9 mouse cellular contexts compared by ENCODE assay signal in genomic region chr6:29234272-29234671, GRCm38 (mm10). TPM values are rescaled to one million over a fixed set of nuclear protein-coding genes. Genes with fewer than 3 reads are reported as not detected.
DNase-seq lines count a peak whose midpoint lies in the region; ATAC-seq and TF ChIP-seq lines count a peak whose summit lies in the region.
"Had no signal": no experiment of that assay in that cellular context is flagged by ENCODE, and none has a peak within 500 bp of the region (broad histone marks: within the 10 kb centered on the region; RNA-seq: fewer than 3 reads in every experiment).

No protein-coding gene starts in this region.

- H3K27ac ChIP-seq in embryonic facial prominence, embryonic 12.5 days, result no peak overlapping the region

- no peak overlapping the region for H3K4me3 ChIP-seq in G1E (ENCODE audit: low read depth, low read length)
- no peak overlapping the region for H3K4me3 ChIP-seq in embryonic facial prominence, embryonic 12.5 days
- H3K4me3 ChIP-seq: megakaryocyte, embryonic 14.5 days had no signal

- H3K4me2 ChIP-seq in embryonic facial prominence, embryonic 12.5 days (replicated peaks), result no peak overlapping the region

- DNase-seq in kidney, postnatal 10 days, result peak; percentile 24
- DNase-seq in kidney, adult 8-10 months, result no peak
- no peak for DNase-seq in G1E (ENCODE audit: low spot score)
- peak; percentile 47 for DNase-seq in retina, postnatal 1 day
- DNase-seq in spleen, adult 18-20 months, result no peak
- no peak for DNase-seq in gastrocnemius, adult 8-10 months (ENCODE audit: low spot score in 2 of 2)
- DNase-seq in layer of hippocampus, adult 9-11 months, result no peak

- 45% methylated on average over 8 of the region's 8 CpGs for WGBS in embryonic facial prominence, embryonic 12.5 days

- peak; percentile 54; the same call in 1 of the 2 replicates for TF ChIP-seq CTCF in G1E (IDR thresholded peaks at IDR 0.05; ENCODE audit: low read depth, low read length)

- ATAC-seq in G1E (ENCODE audit: extremely low read depth, insufficient number of reproducible peaks, low FRiP score, poor library complexity, severe bottlenecking), result no peak
- ATAC-seq in embryonic facial prominence, embryonic 12.5 days (ENCODE audit: insufficient number of reproducible peaks, insufficient read depth, low FRiP score, low TSS enrichment), result peak; percentile 29; the same call in 1 of the 2 replicates

- no peaks in the 10 kb centered on the region for H3K36me3 ChIP-seq in G1E (replicated peaks)
- H3K36me3 ChIP-seq in embryonic facial prominence, embryonic 12.5 days, result no peaks in the 10 kb centered on the region

- no peaks in the 10 kb centered on the region for H3K9me3 ChIP-seq in G1E (replicated peaks)
- H3K9me3 ChIP-seq in embryonic facial prominence, embryonic 12.5 days, result no peaks in the 10 kb centered on the region

- H3K9ac ChIP-seq in embryonic facial prominence, embryonic 12.5 days, result no peak overlapping the region

- H3K27me3 ChIP-seq in G1E (ENCODE audit: insufficient read depth, low read length), result peaks cover 38% of the 10 kb centered on the region
- no peaks in the 10 kb centered on the region for H3K27me3 ChIP-seq in embryonic facial prominence, embryonic 12.5 days

- H3K4me1 ChIP-seq in G1E (ENCODE audit: insufficient read depth, low read depth, low read length), result peaks cover 6% of the 10 kb centered on the region
- H3K4me1 ChIP-seq in embryonic facial prominence, embryonic 12.5 days, result no peaks in the 10 kb centered on the region

RNA-seq across cellular contexts. Expression of gene Impdh1, which starts 18.1 kb away (rescaled TPM):
- total RNA-seq in G1E (2014; fragmentation: Nextera tagmentation), result 2.6 and 2.9 TPM in 2 replicates
- 7.2 and 9.2 TPM in 2 replicates for total RNA-seq in G1E (2017)
- polyA plus RNA-seq in G1E (2012), result 40.6 and 55.1 TPM in 2 replicates
- polyA plus RNA-seq in embryonic facial prominence, embryonic 12.5 days (2016; fragmentation: Nextera tagmentation; extraction: Ambion mirVana), result 34.6 and 38.1 TPM in 2 replicates
- total RNA-seq in gastrocnemius, adult 8-10 months (2022), result 10 to 100 TPM in 3 of 4 experiments, 1 to 10 TPM in 1; 9.7 to 13.5 (median 10.9) TPM

RNA-seq across cellular contexts. Expression of gene Hilpda, which starts 38.0 kb away (rescaled TPM):
- 7.8 and 16.3 TPM in 2 replicates for total RNA-seq in G1E (2014; fragmentation: Nextera tagmentation)
- 31.1 and 34.4 TPM in 2 replicates for total RNA-seq in G1E (2017)
- 36.0 and 43.0 TPM in 2 replicates for polyA plus RNA-seq in G1E (2012)
- polyA plus RNA-seq in embryonic facial prominence, embryonic 12.5 days (2016; fragmentation: Nextera tagmentation; extraction: Ambion mirVana), result 36.6 and 40.4 TPM in 2 replicates
- 1 to 10 TPM; 2.8 to 3.9 (median 3.3) TPM for total RNA-seq in gastrocnemius, adult 8-10 months (2022)

RNA-seq across cellular contexts. Expression of gene Fam71f2, which starts 45.1 kb away (rescaled TPM):
- total RNA-seq in G1E (2014; fragmentation: Nextera tagmentation) (1.7 and 4.4 TPM in 2 replicates), G1E (2017) (0.33 and 0.70 TPM in 2 replicates)
- polyA plus RNA-seq in G1E (2012), result not detected in 2 replicates
- 0.27 and 0.39 TPM in 2 replicates for polyA plus RNA-seq in embryonic facial prominence, embryonic 12.5 days (2016; fragmentation: Nextera tagmentation; extraction: Ambion mirVana)
- total RNA-seq in gastrocnemius, adult 8-10 months (2022), result not detected

RNA-seq across cellular contexts. Expression of gene Prrt4, which starts 54.9 kb away (rescaled TPM):
- total RNA-seq in G1E (2014; fragmentation: Nextera tagmentation), result not detected in 2 replicates
- total RNA-seq in G1E (2017), result 0.05 and 0.06 TPM in 2 replicates
- not detected in 2 replicates for polyA plus RNA-seq in G1E (2012)
- 1.5 and 1.8 TPM in 2 replicates for polyA plus RNA-seq in embryonic facial prominence, embryonic 12.5 days (2016; fragmentation: Nextera tagmentation; extraction: Ambion mirVana)
- total RNA-seq in gastrocnemius, adult 8-10 months (2022), result under 1 TPM; 0.46 to 0.70 (median 0.53) TPM

Comparison
In these comparisons a context has a peak if more than half of its experiments do, and no peak if none do; other contexts are left out.
1. DNase-seq: peak in kidney, postnatal 10 days (single experiment) and retina, postnatal 1 day (single experiment); none in kidney, adult 8-10 months (0 of 2), G1E (single experiment), spleen, adult 18-20 months (0 of 2), gastrocnemius, adult 8-10 months (0 of 2) and layer of hippocampus, adult 9-11 months (single experiment).